Mouse (Mus musculus): Measurements from ENCODE around the gene Wdr59. TPM values are rescaled to one million over a fixed set of nuclear protein-coding genes. Genes with fewer than 3 reads are reported as not detected.
"Not testable (repeated sequence)": the region's sequence is repeated elsewhere in the genome, so short reads cannot be mapped to it uniquely, and the experiment has no call there.

The Wdr59 gene
- total RNA-seq, 2 experiments from 2014 or later: 6.3 to 7.4 TPM

DNA sequence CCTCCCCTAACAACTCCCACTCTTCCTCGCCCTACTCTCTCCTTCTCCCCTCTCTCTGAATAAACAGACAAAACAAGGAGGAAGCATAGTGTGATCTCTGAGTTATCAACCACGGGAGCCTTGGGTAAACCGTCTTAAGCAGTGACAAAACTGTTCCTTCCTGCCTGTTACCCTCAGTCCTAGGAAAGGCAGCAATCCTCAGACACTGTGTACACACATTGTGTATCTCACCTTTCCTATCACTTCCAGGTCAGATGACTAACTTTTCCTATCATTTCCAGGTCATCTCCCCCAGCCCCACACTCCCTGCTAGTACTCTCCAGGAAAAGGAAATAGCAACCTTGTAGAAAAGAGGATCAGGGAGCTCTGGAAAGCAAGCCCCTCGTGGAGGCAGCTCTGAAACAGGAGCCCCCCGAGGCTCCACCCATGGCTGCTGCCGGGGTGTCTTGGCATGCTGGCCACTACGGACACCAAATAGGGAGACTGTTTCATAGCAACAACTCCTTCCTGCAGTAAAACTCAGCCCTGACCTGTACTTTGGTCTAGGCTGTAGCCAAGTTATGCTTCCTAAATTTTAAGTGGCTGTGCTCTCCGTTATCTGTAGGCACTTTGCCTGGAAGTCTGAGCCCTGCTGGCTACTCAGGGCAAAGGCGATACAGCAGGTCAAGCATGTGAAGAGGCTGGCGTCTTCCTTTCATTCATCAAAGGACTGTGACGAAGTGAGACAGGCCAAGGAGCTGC is 20.0 kb downstream of the Wdr59 start:
- intact Hi-C loops (cut with DNase I): no loop called here
- no peak for DNase-seq (ENCODE audit: low spot score)

DNA sequence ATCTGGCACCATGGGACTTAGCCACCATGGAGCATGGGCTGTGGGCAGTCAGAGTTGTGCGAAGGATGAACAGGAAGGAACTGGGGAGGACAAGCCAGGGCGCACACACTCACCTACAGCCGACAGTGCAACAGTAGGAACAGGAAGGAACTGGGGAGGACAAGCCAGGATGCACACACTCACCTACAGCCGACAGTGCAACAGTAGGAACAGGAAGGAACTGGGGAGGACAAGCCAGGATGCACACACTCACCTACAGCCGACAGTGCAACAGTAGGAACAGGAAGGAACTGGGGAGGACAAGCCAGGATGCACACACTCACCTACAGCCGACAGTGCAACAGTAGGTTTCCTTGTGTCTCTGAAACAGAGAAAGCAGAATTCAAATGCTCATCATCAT is 23.6 kb downstream of the Wdr59 start:
- DNase-seq (ENCODE audit: low spot score); intact Hi-C loops (cut with DNase I): not testable (repeated sequence)

DNA sequence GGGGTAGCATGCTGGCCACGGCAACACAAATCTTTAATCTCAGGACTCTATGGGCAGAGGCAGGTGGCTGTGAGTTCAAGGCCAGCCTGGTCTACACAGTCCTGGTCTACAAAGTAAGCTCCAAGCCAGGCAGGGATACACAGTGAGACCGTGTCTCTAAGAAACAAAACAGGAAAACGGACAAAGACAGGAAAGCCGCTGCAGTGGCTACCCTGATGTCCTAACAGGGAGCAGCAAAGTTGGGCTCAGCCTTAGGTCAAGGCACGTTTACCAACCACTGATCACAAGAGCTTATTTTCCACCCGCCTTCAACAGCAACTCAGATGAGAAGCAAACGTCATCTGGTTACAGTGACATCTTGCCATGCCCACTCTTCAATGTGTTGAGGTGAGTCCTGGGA is 25.6 kb downstream of the Wdr59 start:
- intact Hi-C loops (cut with DNase I): no loop called here
- DNase-seq (ENCODE audit: low spot score): peak; percentile 27

DNA sequence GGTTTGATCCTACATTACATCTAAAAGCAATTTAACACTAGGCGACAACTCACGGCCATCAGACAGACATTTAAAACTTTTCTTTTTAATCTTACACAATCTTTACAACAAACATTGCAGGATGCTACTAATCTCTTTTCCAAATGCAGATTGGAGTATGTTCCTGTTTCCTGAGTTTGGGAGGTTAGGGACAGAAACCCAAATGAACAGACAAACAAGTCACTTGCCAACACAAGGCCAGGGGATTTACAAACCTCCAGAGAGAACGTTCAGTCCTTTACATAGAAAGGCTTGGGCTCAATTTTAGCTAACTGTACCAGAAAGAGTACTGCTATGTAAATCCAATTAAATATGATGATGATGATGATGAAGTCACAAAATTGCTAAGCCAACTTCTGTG is 28.7 kb downstream of the Wdr59 start:
- intact Hi-C loops (cut with DNase I): loop anchor here (5.0 kb wide), 1 partner anchor 44 kb away; the partner anchor contains the start of gene Znrf1

GRCm38 (mm10) chr8:111492508-111492907 is 29.4 kb downstream of the Wdr59 start:
- intact Hi-C loops (cut with DNase I): loop anchor here (5.0 kb wide), 1 partner anchor 45 kb away; the partner anchor contains the start of gene Znrf1
- DNase-seq (ENCODE audit: low spot score): no peak

More for the DNA sequence above, 28.7 kb downstream of the Wdr59 start:
- DNase-seq (ENCODE audit: low spot score): no peak

DNA sequence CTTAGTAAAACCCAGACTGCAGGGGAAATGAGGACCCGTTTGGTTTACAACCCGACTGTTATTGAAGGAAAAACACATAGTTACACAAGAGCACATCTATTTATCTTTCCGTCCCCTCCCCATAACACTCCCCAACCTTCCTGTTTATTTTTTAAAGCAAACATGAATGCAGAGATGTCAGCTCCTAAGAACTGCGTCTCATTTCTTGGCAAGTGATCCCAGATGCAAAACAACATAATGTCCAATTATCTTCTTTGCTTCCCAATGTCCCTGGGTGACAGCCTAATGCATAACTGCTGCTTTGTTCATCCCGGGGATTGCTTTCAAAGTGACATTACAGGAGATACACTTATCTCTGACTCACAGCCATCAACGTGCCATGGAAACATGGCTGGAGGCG is 30.7 kb downstream of the Wdr59 start:
- intact Hi-C loops (cut with DNase I): loop anchor here (5.0 kb wide), 1 partner anchor 46 kb away; the partner anchor contains the start of gene Znrf1
- no peak for DNase-seq (ENCODE audit: low spot score)

DNA sequence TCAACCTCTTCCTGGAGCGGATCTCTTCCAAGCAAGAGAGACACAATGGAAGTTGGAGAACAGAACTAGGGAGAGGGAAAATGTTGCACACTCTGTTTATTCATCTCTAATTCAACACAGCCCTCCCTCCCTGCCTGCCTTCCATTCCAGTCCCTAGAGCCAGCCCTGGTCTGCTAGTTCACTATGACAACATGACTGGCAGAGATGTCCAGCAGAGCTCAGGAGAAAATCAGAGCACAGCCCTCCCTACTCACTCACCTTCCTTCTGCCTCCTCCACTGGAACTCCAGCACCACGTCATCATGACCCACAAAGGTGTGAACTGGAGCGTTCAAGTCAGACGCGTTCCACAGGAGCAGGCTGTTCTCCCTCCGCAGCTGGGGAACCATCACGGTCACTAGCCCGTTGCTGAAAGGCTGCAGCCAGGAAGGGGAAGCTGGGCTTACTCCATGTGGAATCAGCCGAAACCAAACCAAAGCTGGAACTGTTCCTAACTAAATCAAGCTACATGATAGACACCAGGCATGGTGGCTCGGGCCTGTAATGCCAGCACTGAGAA is 31.8 kb downstream of the Wdr59 start:
- intact Hi-C loops (cut with DNase I): loop anchor here (5.0 kb wide), 1 partner anchor 47 kb away; the partner anchor contains the start of gene Znrf1
- no peak for DNase-seq (ENCODE audit: low spot score)

DNA sequence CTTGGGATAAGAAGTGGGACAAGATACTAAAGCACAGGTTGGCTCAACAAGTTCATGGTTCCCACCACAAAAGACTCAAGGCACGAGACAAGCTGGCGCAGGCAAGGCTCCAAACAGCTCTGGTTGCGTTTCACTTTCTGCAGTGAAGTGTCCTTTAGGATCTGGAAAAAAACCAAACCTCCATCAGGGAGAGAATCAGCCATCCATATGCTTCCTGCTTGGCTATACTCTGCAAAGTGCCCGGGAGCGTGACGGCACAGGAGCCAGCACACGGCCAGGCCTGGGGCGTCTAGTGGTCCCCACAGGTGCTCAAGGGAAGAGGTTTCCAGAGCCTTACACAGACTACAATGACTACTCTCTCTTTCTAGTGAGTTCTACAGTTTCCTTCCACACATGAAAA is 41.2 kb downstream of the Wdr59 start:
- intact Hi-C loops (cut with DNase I): no loop called here
- DNase-seq (ENCODE audit: low spot score): no peak

DNA sequence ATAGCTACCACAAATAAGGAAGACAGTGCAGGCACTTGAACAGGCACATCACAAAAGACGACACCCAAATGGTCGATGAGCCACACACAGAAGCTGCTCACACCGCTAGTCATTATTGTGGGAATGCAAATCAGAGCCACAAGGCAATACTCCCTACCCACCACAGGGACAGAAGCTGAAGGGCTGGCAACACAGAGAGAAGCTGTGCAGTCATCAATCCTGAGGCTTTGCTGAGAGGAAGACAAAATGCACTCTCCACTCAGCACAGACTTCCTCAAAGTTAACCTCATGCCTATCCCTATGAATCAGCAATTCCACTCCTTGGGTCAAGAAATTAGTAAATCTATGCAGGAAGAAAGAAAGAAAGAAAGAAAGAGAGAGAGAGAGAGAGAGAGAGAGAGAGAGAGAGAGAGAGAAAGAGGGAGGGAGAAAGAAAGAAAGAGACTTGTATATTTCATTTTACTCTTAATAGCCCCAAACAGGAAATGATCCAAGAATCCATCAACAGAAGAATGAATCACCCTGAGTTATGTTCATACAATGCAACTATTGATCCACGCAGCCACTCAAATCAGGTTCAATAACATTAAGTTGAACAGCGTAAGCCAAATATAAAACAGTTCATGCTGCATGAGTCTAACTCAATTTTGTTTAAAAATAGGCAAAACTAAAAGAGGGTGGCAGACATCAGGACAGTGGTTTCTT is 44.0 kb downstream of the Wdr59 start:
- intact Hi-C loops (cut with DNase I): no loop called here

GRCm38 (mm10) chr8:111471526-111472081 is 50.3 kb downstream of the Wdr59 start:
- DNase-seq (ENCODE audit: low spot score): no peak
- intact Hi-C loops (cut with DNase I): no loop called here

More for the DNA sequence above, 44.0 kb downstream of the Wdr59 start:
- no peak for DNase-seq (ENCODE audit: low spot score)

GRCm38 (mm10) chr8:111469013-111469412 is 52.9 kb downstream of the Wdr59 start:
- intact Hi-C loops (cut with DNase I): no loop called here
- no peak for DNase-seq (ENCODE audit: low spot score)

- no peak for DNase-seq (ENCODE audit: low spot score)
- intact Hi-C loops (cut with DNase I): loop anchor here (1.0 kb wide), 1 partner anchor 195 kb away; no protein-coding TSS in a partner anchor
Measured at GRCm38 (mm10) chr8:111465341-111465740, 56.6 kb downstream of the Wdr59 start.

GRCm38 (mm10) chr8:111464526-111464925 is 57.4 kb downstream of the Wdr59 start:
- no peak for DNase-seq (ENCODE audit: low spot score)
- intact Hi-C loops (cut with DNase I): loop anchor here (5.0 kb wide), 1 partner anchor 58 kb away; the partner anchor contains the start of gene Wdr59

DNA sequence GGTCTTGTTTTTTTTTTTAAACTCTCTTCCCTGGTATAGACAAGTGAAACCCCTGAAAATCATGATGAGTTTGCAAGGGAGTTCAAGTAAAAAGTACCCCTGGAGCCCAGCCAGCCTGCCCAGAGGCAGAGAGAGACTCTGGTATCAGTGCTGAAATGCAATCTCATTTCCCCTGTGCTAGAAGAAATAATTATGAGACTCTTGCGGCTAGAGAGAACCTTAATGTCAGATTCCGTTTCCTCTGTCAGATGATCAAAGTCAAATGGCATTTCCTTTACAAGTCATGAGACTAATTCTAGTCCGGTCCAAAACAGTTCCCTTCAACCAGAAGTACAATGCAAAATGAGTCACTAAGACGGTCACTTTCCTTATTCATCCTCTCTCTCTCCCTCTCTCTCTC is 72.2 kb downstream of the Wdr59 start:
- peak; percentile 6 for DNase-seq (ENCODE audit: low spot score)
- intact Hi-C loops (cut with DNase I): no loop called here

- DNase-seq (ENCODE audit: low spot score): peak; percentile 6
Measured at GRCm38 (mm10) chr8:111445960-111446660, 75.8 kb downstream of the Wdr59 start.

GRCm38 (mm10) chr8:111445558-111445957 is 76.3 kb downstream of the Wdr59 start:
- intact Hi-C loops (cut with DNase I): no loop called here
- no peak for DNase-seq (ENCODE audit: low spot score)

More at GRCm38 (mm10) chr8:111445960-111446660, 75.8 kb downstream of the Wdr59 start:
- intact Hi-C loops (cut with DNase I): no loop called here

DNA sequence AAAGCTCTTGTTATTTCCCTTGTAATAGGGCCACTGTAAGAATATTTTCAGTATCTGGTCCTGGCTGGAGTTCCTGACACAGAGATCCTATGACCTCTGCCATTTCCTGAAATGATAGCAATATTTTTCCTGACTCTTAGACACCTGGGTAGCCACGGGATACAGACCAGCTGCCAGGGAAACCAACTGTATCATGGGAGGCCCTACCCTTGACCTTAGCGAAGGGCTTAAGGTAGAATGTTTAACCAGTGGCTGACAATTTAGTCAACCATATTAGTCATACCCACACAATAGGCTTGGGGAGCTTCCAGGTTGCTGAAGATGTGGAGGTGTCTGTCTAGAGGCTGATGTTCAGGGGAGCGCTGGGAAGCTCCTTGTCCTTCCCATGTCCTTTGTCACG is 77.6 kb downstream of the Wdr59 start:
- intact Hi-C loops (cut with DNase I): no loop called here
- DNase-seq (ENCODE audit: low spot score): no peak

GRCm38 (mm10) chr8:111439189-111439588 is 82.7 kb downstream of the Wdr59 start:
- peak; percentile 10 for DNase-seq (ENCODE audit: low spot score)
- intact Hi-C loops (cut with DNase I): loop anchor here (1.0 to 2.0 kb wide), 2 partner anchors 20 to 96 kb away; no protein-coding TSS in a partner anchor

- intact Hi-C loops (cut with DNase I): no loop called here
- no peak for DNase-seq (ENCODE audit: low spot score)
Measured at GRCm38 (mm10) chr8:111435071-111435828, 86.6 kb downstream of the Wdr59 start.
